Mouse (Mus musculus) liver, adult 10 weeks (tissue): ENCODE data around the gene Ifitm1. TPM values are rescaled to one million over a fixed set of nuclear protein-coding genes. Genes with fewer than 3 reads are reported as not detected.

ENCODE experiments used
- polyA plus RNA-seq: library from polyadenylated mRNA; stranded (reverse); fragments of 350-450 nt; fragmentation: Illumina TruSeq; extraction: RNeasy Lipid Tissue Mini Kit (QIAGEN cat#74804); gene quantifications from one replicate; pipeline ENCODE4 v1.2.3, GENCODE M21; 2014; ENCODE audit warnings: low read depth, low replicate concordance

Ifitm1 gene
- polyA plus RNA-seq: 4.2 TPM

DNA sequence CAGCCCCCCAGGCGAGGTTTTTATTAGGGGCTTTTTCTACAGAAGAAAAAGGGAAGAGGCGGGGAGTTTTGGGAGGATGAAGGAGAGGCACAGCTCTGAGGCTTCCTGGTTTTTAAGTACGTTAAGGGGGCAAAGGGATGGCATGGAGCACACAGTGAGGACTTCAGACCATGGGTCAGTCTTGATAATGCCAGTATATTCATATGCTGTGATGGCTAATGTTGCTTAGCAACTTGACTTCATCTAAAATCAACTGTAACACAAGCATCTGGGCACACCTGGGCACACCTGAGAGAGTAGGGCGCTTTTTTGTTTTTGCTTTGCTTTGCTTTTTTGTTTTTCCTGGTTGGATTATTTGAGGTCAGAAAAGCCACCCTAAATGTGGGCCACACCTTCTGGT lies at the start of gene Ifitm1:
Gene Ifitm1, plus strand, starts transcription at position 301 of the 400 bp plus-strand sequence.

DNA sequence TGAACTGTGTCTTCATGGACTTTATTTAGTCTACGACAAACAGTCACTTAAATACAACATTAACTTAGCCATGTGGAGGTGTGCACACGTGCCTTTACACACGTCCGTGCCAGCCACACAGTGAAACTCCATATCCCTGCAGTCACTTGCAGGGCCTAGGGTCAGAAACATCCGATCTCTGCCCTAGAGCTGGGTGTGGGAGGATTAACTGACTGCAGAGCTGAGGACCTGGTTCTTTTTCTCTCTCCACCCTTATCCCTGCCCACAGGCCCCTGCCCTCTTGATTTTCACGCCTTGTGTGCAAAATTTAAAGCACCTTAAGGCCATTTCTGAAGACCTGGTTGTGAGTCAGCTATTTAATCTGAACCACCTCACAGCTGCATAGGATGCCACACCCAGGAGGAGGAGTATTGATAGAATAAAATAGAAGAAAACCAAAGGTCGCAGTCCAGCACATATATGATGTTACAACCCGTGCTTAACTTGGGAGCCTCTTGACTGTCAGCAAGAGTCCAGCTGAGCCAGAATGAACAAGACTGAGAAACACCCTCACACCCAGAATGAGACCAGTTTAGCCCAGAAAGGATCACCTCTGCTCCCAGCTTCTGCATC lies 46.5 kb upstream of the Ifitm1 start, which contains the start of gene Nlrp6:
Gene Nlrp6, plus strand, starts transcription at position 485 of the 612 bp plus-strand sequence.

DNA sequence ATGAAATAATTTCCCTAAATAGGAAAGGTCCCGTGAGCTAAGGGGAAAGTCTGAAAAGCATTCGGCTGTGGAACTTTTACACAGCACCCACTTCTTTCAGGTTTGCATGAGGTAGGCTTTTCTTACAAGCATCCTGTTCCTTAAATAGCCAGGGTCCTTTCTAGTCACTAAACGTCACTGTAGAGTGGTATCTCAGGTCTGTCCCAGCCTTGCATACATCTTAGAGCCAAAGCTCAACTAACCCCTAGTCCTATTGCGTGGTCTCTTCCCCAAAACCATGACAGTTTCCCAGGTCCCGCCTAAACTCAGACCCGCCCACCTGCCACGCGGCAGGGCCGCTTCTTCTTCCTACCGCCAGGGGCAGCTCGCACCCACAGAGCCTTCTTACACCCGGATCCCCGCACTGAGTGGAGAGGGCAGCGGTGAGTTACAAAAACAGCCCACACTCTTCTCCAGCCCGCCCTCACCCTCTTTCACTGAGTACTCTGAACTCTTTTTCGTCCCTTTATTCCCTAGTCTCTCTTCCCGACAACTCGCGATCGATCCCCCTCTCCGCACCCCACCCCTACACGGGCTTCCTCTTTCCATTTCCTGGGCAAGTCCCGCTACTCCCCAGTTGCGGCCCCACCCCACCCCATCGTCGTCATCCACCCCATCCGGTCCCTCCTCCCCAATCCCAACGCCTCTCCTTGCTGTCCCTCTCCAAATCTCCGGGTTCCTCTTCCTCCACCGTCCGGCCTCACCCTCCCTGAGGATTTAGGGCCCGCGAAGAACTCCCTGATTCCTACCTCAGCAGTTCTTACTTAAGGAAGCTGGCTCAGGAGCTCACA lies 25.6 kb upstream of the Ifitm1 start, which contains the start of gene Pgghg:
Gene Pgghg, plus strand, starts transcription at position 170 of the 830 bp plus-strand sequence.

DNA sequence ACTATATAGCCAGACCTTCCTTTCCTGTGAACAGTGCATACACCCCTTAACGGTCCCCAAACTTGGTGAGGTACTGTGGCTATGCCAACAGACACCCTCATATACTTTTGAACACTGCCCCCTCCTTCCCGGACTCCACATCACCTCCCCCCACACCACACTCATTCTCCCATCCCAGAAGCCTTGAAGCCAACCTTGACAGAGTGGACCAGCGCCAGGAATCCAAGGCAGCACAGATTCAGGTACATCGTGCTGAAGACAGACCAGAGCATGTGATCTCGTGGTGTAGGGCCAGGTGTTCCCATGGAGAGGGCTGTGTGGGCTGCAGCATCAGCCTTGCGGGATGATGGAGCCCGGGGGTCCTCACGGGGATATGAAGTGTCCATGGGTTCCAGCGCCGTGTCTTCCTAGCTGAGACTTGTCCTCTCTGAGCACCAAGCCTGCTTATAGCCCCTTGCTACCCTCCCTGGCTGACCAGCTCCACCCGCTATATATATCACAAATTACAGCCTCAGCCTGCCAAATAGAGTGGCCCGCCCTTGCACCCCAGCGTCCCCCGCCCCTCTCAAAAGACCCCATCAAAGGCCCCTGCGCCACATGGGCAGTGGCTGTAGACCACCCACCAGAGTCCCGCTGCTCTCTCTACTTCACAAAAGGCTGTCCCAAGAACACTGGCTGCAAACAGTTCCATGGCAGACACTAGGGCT lies 17.0 kb upstream of the Ifitm1 start, which contains the start of gene Ifitm5:
Gene Ifitm5, minus strand, starts transcription at position 468 of the 707 bp plus-strand sequence.

DNA sequence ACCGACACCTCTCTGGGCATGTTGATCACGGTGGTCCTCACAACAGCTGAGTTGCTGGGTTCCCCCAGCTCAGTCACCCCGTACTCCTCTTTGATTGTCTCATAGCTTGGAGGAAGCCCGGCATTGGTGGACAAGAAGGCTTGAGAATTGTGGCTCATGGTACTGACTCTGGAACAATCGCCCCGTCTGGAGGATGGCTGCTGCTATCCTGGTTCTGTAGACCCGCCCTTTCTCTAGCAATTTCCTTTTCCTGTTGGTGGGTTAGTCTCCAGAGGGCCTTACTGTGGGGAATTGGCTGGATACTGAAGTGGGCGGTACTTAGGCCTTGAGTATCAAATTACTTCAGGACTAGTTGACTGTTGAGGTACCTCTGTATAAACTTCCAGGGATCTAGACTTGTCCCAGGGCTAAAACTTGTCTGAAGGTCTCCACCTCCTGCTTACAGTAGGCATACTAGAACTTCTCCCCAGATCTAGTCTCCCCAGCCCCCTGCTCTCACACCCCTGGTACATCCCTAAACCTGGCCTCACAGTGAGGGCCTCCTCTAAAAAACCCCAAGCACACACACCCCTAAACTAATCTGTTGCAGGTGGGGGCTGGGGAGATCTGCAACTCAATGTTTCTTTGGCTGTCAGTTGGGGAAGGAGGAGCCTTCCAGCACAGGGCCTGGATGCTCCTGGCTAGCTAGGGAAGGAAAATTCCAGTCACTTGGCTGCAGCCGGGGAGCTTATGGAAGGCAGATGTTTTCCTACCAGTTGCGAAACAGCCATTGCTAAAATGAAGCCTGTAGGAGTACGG lies 11.1 kb upstream of the Ifitm1 start, which contains the start of the genes Gm45717 and Ifitm2:
Gene Gm45717, minus strand, starts transcription at position 180 of the 798 bp plus-strand sequence.
Gene Ifitm2, minus strand, starts transcription at position 230 of the 798 bp plus-strand sequence.

DNA sequence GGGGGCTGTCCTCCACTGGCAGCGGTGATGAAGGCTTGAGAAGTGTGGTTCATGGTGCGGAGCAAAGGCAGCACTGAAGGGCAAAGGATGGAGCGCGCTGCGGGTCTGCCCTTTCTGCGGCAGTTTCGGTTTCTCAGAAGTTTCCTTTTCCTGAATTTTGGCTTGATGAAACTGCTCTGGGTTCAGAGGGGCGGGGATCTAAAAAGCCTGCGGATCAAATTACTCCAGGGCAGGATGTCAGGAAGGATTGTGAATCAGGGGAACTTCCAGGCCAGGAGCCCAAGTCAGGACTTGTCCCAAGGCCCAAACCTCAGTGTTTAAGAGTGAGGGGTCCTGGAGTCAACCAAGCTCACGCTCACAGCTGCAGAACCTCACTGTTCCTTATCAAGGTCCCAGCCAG lies 43.6 kb downstream of the Ifitm1 start, which contains the start of gene Ifitm3:
Gene Ifitm3, minus strand, starts transcription at position 178 of the 400 bp plus-strand sequence.

DNA sequence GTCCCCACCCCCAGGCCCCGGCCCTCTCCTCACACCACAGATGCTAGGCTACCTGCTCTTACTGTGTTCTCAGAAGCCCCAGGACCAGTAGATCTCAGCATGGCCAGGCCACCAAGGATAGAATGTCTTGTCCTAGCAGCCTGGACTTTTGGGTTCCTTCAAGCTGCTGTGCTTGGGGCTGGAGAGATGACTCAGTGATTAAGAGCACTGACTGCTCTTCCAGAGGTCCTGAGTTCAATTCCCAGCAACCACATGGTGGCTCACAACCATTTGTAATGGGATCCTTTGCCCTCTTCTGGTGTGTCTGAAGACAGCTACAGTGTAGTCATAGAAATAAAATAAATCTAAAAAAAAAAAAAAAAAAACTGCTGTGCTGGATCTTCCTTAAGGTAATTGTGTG lies 50.8 kb downstream of the Ifitm1 start, which contains the start of gene Ifitm6:
Gene Ifitm6, minus strand, starts transcription at position 101 of the 400 bp plus-strand sequence.

Other genes with a start within 250 kb of the Ifitm1 start
- gene Cyp2e1, start 203.5 kb upstream of the Ifitm1 start, polyA plus RNA-seq: 9,740 TPM
- gene Syce1, start 179.4 kb upstream of the Ifitm1 start, polyA plus RNA-seq: not detected
- 0.66 TPM for gene Zfp941, start 145.0 kb upstream of the Ifitm1 start, polyA plus RNA-seq
- 287 TPM for gene Urah, start 132.2 kb upstream of the Ifitm1 start, polyA plus RNA-seq
- gene Scgb1c1, start 121.7 kb upstream of the Ifitm1 start, polyA plus RNA-seq: not detected
- not detected for gene Odf3, start 119.4 kb upstream of the Ifitm1 start, polyA plus RNA-seq
- gene Gm45785, start 110.9 kb upstream of the Ifitm1 start, polyA plus RNA-seq: not detected
- 4.3 TPM for gene Ric8a, start 110.3 kb upstream of the Ifitm1 start, polyA plus RNA-seq
- gene Bet1l, start 109.6 kb upstream of the Ifitm1 start, polyA plus RNA-seq: 1.4 TPM
- 89.2 TPM for gene Psmd13, start 85.3 kb upstream of the Ifitm1 start, polyA plus RNA-seq
- gene Sirt3, start 84.9 kb upstream of the Ifitm1 start, polyA plus RNA-seq: 15.2 TPM
- not detected for gene Cox8b, start 66.8 kb upstream of the Ifitm1 start, polyA plus RNA-seq
- 20.5 TPM for gene Nlrp6, start 46.3 kb upstream of the Ifitm1 start, polyA plus RNA-seq
- 2.3 TPM for gene Pgghg, start 25.8 kb upstream of the Ifitm1 start, polyA plus RNA-seq
- gene Ifitm5, start 16.9 kb upstream of the Ifitm1 start, polyA plus RNA-seq: not detected
- gene Gm45717, start 11.3 kb upstream of the Ifitm1 start, polyA plus RNA-seq: not detected
- gene Ifitm2, start 11.2 kb upstream of the Ifitm1 start, polyA plus RNA-seq: 135 TPM
- 163 TPM for gene Ifitm3, start 43.5 kb downstream of the Ifitm1 start, polyA plus RNA-seq
- 2.6 TPM for gene Ifitm6, start 50.7 kb downstream of the Ifitm1 start, polyA plus RNA-seq
- not detected for gene Gm17387, start 61.9 kb downstream of the Ifitm1 start, polyA plus RNA-seq
- gene B4galnt4, start 93.9 kb downstream of the Ifitm1 start, polyA plus RNA-seq: not detected
- not detected for gene Pkp3, start 111.0 kb downstream of the Ifitm1 start, polyA plus RNA-seq
- 1.6 TPM for gene Sigirr, start 133.4 kb downstream of the Ifitm1 start, polyA plus RNA-seq
- gene Ano9, start 150.6 kb downstream of the Ifitm1 start, polyA plus RNA-seq: not detected
- gene Ptdss2, start 155.2 kb downstream of the Ifitm1 start, polyA plus RNA-seq: 7.0 TPM
- gene Rnh1, start 205.6 kb downstream of the Ifitm1 start, polyA plus RNA-seq: 5.3 TPM
- gene Hras, start 226.8 kb downstream of the Ifitm1 start, polyA plus RNA-seq: 8.3 TPM
- gene Lrrc56, start 226.9 kb downstream of the Ifitm1 start, polyA plus RNA-seq: 0.37 TPM
- gene Lmntd2, start 246.9 kb downstream of the Ifitm1 start, polyA plus RNA-seq: 0.37 TPM
- 3.6 TPM for gene Rassf7, start 248.6 kb downstream of the Ifitm1 start, polyA plus RNA-seq